Mouse (Mus musculus) granulocyte monocyte progenitor cell, adult 5-6 weeks (primary cell): Measurements from ENCODE around the gene Fbxl20. TPM values are rescaled to one million over a fixed set of nuclear protein-coding genes. Genes with fewer than 3 reads are reported as not detected.
A peak's percentile ranks its signal among the peaks of the same experiment; 100 is the strongest.
"Not testable (repeated sequence)": the region's sequence is repeated elsewhere in the genome, so short reads cannot be mapped to it uniquely, and the experiment has no call there.

Source experiments
- ATAC-seq: replicated peaks from 2 replicates; pipeline ENCODE4 v1.8.0; 2016; ENCODE audit warnings: mild to moderate bottlenecking, moderate TSS enrichment, inconsistent platforms; ENCODE audit not compliant: poor library complexity, severe bottlenecking
- total RNA-seq, 2 experiments: library from RNA; stranded (forward) in 1 of 2; stranded (reverse) in 1 of 2; fragments of 200-712, 200-1000 nt in 1 of 2; fragments of >200 nt in 1 of 2; fragmentation: Nextera tagmentation in 1 of 2; gene quantifications; 2 replicates each; pipeline ENCODE4 v1.2.3; 2014 to 2017

The Fbxl20 gene
- total RNA-seq (2014; fragmentation: Nextera tagmentation) (13.7 and 16.4 TPM in 2 replicates), total RNA-seq (2017) (6.6 and 7.4 TPM in 2 replicates)

GRCm38 (mm10) chr11:98149786-98150624 is at the start of gene Fbxl20:
Fbxl20 (minus strand) TSS chr11:98150403.
- peak; percentile 85 for ATAC-seq

GRCm38 (mm10) chr11:98192901-98193805 is 43.0 kb upstream of the Fbxl20 start, which contains the start of gene Med1:
Med1 (minus strand) TSS chr11:98193293.
- ATAC-seq = peak; percentile 96

- no peak for ATAC-seq
Measured at GRCm38 (mm10) chr11:98190820-98191219, 40.6 kb upstream of the Fbxl20 start.

GRCm38 (mm10) chr11:98187640-98188395 is 37.6 kb upstream of the Fbxl20 start:
- no peak for ATAC-seq

- ATAC-seq = not testable (repeated sequence)
Measured at GRCm38 (mm10) chr11:98182149-98182548, 31.9 kb upstream of the Fbxl20 start.

- no peak for ATAC-seq
Measured at GRCm38 (mm10) chr11:98168400-98168799, 18.2 kb upstream of the Fbxl20 start.

GRCm38 (mm10) chr11:98155094-98155493 is 4.9 kb upstream of the Fbxl20 start:
- no peak for ATAC-seq

- ATAC-seq = no peak
Measured at GRCm38 (mm10) chr11:98150625-98151156, 488 bp upstream of the Fbxl20 start.

- ATAC-seq = peak; percentile 58
Measured at GRCm38 (mm10) chr11:98149304-98149750, 876 bp downstream of the Fbxl20 start.

- peak; percentile 36 for ATAC-seq
Measured at GRCm38 (mm10) chr11:98148551-98149301, 1.5 kb downstream of the Fbxl20 start.

- no peak for ATAC-seq
Measured at GRCm38 (mm10) chr11:98145856-98146255, 4.3 kb downstream of the Fbxl20 start.

GRCm38 (mm10) chr11:98142545-98142944 is 7.7 kb downstream of the Fbxl20 start:
- ATAC-seq = no peak

- no peak for ATAC-seq
Measured at GRCm38 (mm10) chr11:98138894-98139293, 11.3 kb downstream of the Fbxl20 start.

- ATAC-seq = no peak
Measured at GRCm38 (mm10) chr11:98137836-98138235, 12.4 kb downstream of the Fbxl20 start.

GRCm38 (mm10) chr11:98134951-98135350 is 15.3 kb downstream of the Fbxl20 start:
- no peak for ATAC-seq

GRCm38 (mm10) chr11:98123424-98123823 is 26.8 kb downstream of the Fbxl20 start:
- no peak for ATAC-seq

GRCm38 (mm10) chr11:98114363-98114762 is 35.8 kb downstream of the Fbxl20 start:
- ATAC-seq = no peak

GRCm38 (mm10) chr11:98113504-98113903 is 36.7 kb downstream of the Fbxl20 start:
- ATAC-seq = no peak

- ATAC-seq = no peak
Measured at GRCm38 (mm10) chr11:98109706-98110105, 40.5 kb downstream of the Fbxl20 start.
